Mouse (Mus musculus) CD4-positive, CD25-positive, alpha-beta regulatory T cell (primary cell): Measurements from ENCODE around the gene Prss2. TPM values are rescaled to one million over a fixed set of nuclear protein-coding genes. Genes with fewer than 3 reads are reported as not detected.

ENCODE experiments used
- polyA plus RNA-seq: library from polyadenylated mRNA; unstranded; fragments of 100-300 nt; shearing (Covaris generic); gene quantifications from one replicate; pipeline ENCODE4 v1.2.1, GENCODE M21; 2017

Gene Prss2
- polyA plus RNA-seq = 2.6 TPM

DNA sequence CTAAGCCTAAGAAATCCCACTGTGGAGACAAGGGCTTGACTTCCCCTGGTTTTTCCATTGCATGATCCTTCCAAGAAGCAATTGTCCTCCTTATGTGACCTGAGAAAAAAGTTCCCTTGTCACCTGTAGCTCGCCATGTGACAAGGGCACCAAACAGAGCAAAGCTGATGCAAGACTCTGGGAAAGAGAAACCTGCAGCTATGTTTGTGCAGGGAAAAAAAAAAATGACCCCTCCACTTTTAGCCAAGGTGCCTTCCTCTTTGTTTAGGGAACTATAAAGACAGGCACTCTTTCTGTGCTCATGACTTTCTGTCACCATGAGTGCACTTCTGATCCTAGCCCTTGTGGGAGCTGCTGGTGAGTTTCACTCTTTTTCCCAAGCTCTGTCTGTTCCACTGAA, at the start of gene Prss2:
TSS of gene Prss2 (plus strand) at position 301 of the 400 bp plus-strand sequence.

Other genes with a start within 250 kb of the Prss2 start
- not detected for gene Try4, start 219.5 kb upstream of the Prss2 start, polyA plus RNA-seq
- 0.47 TPM for gene Try5, start 204.9 kb upstream of the Prss2 start, polyA plus RNA-seq
- not detected for gene Try10, start 167.7 kb upstream of the Prss2 start, polyA plus RNA-seq
- gene Prss3, start 144.1 kb upstream of the Prss2 start, polyA plus RNA-seq = not detected
- gene Gm5771, start 129.4 kb upstream of the Prss2 start, polyA plus RNA-seq = not detected
- gene Gm10334, start 75.6 kb upstream of the Prss2 start, polyA plus RNA-seq = not detected
- gene Prss1, start 62.9 kb upstream of the Prss2 start, polyA plus RNA-seq = not detected
- gene Ephb6, start 83.7 kb downstream of the Prss2 start, polyA plus RNA-seq = 63.9 TPM
- 1.2 TPM for gene Trpv6, start 114.6 kb downstream of the Prss2 start, polyA plus RNA-seq
- not detected for gene Trpv5, start 159.0 kb downstream of the Prss2 start, polyA plus RNA-seq
- gene Llcfc1, start 162.6 kb downstream of the Prss2 start, polyA plus RNA-seq = not detected
- not detected for gene Kel, start 182.6 kb downstream of the Prss2 start, polyA plus RNA-seq